Mouse (Mus musculus) central nervous system, embryonic 18 days (tissue): ENCODE results near the gene Olfr935. TPM values are rescaled to one million over a fixed set of nuclear protein-coding genes. Genes with fewer than 3 reads are reported as not detected.

Source experiments
- polyA plus RNA-seq: library from polyadenylated mRNA; depleted of rRNA; stranded (reverse); fragments of >200 nt; gene quantifications from 2 replicates; pipeline ENCODE4 v1.2.3, GENCODE M21; 2012; rRNA removed

Gene Olfr935
- polyA plus RNA-seq, result not detected in 2 replicates

DNA sequence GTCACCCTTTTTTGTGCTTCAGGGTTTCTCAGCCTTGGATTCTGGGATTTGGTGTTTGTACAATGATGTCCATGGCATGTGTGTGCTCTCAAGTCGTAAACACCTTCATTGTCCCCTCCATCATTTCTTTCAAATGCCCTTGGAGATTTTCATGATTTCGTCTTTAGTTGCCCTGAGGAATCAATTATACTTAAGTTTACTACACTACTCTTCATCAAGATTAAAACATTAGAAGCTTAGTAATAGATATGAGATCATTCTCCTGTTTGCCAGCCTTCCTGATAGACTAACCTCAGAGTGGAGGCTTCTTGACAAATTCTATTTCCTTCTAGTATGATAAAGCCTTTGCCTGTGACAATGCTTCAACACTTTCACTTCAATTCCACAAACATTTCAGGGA lies at the start of gene Olfr935:
Gene Olfr935 (minus strand): TSS at position 101 of the 400 bp plus-strand sequence.

DNA sequence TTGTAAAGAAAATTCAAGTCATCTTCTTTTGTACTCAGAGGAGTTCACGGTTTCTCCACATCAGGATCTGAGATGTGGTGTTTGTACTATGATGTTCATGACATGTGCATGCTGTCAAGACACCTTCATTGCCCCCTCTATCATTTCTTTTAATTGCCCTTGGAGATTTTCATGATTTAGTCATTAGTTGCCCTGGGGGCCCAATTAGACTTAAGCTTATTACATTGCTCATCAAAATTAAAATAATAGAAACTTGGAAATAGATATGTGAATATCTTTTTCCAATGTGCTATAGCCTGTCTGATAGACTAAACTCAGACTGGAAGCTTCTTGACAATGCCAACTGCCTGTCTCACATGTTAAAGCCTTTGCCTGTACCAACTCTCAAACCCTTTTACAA lies 23.8 kb upstream of the Olfr935 start, which contains the start of gene Olfr146:
Gene Olfr146 (minus strand): TSS at position 101 of the 400 bp plus-strand sequence.

DNA sequence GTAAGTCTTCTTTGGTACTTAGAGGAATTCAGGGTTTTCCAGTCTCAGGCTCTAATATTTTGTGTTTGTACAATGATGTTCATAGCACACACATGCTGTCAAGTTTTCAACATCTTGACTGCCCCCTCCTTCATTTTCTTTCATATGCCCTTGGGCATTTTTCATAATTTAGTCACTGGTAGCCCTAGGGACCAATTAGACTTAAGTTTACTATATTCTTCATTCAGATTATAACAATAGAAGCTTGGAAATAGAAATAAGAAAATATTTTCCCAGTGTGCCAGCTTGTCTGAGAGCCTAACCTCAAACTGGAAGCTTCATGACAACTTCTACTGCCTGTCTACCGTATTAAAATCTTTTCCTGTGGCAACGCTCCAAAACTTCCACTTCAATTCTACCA lies 11.3 kb downstream of the Olfr935 start, which contains the start of gene Olfr934:
Gene Olfr934 (minus strand): TSS at position 101 of the 400 bp plus-strand sequence.

DNA sequence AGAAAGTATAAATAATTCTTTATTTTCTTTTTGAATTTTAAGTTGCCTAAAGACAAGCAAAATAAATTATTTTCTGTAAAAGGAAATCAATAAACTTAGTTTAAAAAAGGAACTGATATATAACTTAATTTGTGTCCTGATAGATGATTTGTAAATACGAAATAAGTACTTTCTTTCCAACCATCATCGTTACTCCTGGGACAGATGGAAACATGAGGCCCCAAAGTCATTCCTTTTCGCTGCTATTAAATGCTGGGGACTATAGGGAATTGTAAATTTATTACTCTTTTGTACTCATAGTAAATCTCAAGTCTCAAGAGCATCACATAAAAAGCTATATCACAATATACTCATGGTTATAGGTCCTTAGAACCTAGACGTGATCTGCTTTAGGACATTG lies 27.5 kb downstream of the Olfr935 start, which contains the start of gene Olfr933:
Gene Olfr933 (plus strand): TSS at position 301 of the 400 bp plus-strand sequence.

Other genes starting within 250 kb of the Olfr935 start
- 0.03 and 0.05 TPM in 2 replicates for gene Olfr920, start 247.4 kb downstream of the Olfr935 start, polyA plus RNA-seq
- gene Olfr921, start 226.6 kb downstream of the Olfr935 start, polyA plus RNA-seq, result not detected in 2 replicates
- not detected in 2 replicates for gene Olfr922, start 185.1 kb downstream of the Olfr935 start, polyA plus RNA-seq
- not detected in 2 replicates for gene Olfr923, start 173.1 kb downstream of the Olfr935 start, polyA plus RNA-seq
- gene Olfr924, start 155.2 kb downstream of the Olfr935 start, polyA plus RNA-seq, result not detected in 2 replicates
- gene Olfr26, start 144.6 kb downstream of the Olfr935 start, polyA plus RNA-seq, result not detected in 2 replicates
- gene Olfr926, start 122.6 kb downstream of the Olfr935 start, polyA plus RNA-seq, result not detected in 2 replicates
- not detected in 2 replicates for gene Olfr930, start 69.9 kb downstream of the Olfr935 start, polyA plus RNA-seq
- gene Olfr933, start 27.4 kb downstream of the Olfr935 start, polyA plus RNA-seq, result not detected in 2 replicates
- gene Olfr934, start 11.4 kb downstream of the Olfr935 start, polyA plus RNA-seq, result not detected in 2 replicates
- not detected in 2 replicates for gene Olfr146, start 23.7 kb upstream of the Olfr935 start, polyA plus RNA-seq
- not detected in 2 replicates for gene Olfr937, start 65.3 kb upstream of the Olfr935 start, polyA plus RNA-seq
- gene Olfr938, start 79.2 kb upstream of the Olfr935 start, polyA plus RNA-seq, result not detected in 2 replicates
- gene Olfr27, start 128.4 kb upstream of the Olfr935 start, polyA plus RNA-seq, result not detected in 2 replicates
- not detected in 2 replicates for gene Olfr943, start 166.6 kb upstream of the Olfr935 start, polyA plus RNA-seq
- not detected in 2 replicates for gene Olfr944, start 202.2 kb upstream of the Olfr935 start, polyA plus RNA-seq